Mouse (Mus musculus) embryonic facial prominence, embryonic 10.5 days (tissue): Measurements from ENCODE around the gene Wnt9a. TPM values are rescaled to one million over a fixed set of nuclear protein-coding genes. Genes with fewer than 3 reads are reported as not detected.

Source experiments
- DNase-seq: peaks from one replicate; pipeline ENCODE4 v3.0.0-alpha.2; 2017; ENCODE audit warnings: low spot score
- H3K27ac ChIP-seq: fragments of 300-500 bp; sonication (generic); replicated peaks from 2 replicates; pipeline ENCODE4 v1.5.1; 2016; ENCODE audit warnings: mild to moderate bottlenecking
- H3K27me3 ChIP-seq: fragments of 300-500 bp; sonication (generic); replicated peaks from 2 replicates; pipeline ENCODE4 v1.6.1; 2016; ENCODE audit warnings: low read depth, mild to moderate bottlenecking; ENCODE audit not compliant: poor library complexity, severe bottlenecking
- H3K36me3 ChIP-seq: fragments of 300-500 bp; sonication (generic); replicated peaks from 2 replicates; pipeline ENCODE4 v1.6.1; 2016; ENCODE audit warnings: mild to moderate bottlenecking, moderate library complexity
- H3K4me1 ChIP-seq: fragments of 300-500 bp; sonication (generic); 2 replicates; pipeline ENCODE4 v1.6.1; 2016
- H3K4me3 ChIP-seq: fragments of 300-500 bp; sonication (generic); 2 replicates; pipeline ENCODE4 v1.5.1; 2016; ENCODE audit warnings: mild to moderate bottlenecking, moderate library complexity
- H3K9me3 ChIP-seq: fragments of 300-500 bp; sonication (generic); 2 replicates; pipeline ENCODE4 v1.6.1; 2016; ENCODE audit warnings: mild to moderate bottlenecking
- WGBS: fragments of 180-500 bp; shearing (Covaris S2); methylation state at CpG from one replicate; pipeline ENCODE4 v1.1.7; 2016; 5-methylcytosine and 5-hydroxymethylcytosine counted together
- polyA plus RNA-seq: library from polyadenylated mRNA; unstranded; fragments of >200 nt; fragmentation: Nextera tagmentation; extraction: Ambion mirVana; gene quantifications from 2 replicates; pipeline ENCODE4 v1.2.1, GENCODE M21; 2016

Gene Wnt9a
- polyA plus RNA-seq, 1 experiment from 2014 or later = 2.6 TPM

GRCm38 (mm10) chr11:59307422-59308163 lies 865 bp downstream of the Wnt9a start:
- Histone ChIP-seq H3K9me3 (no peaks in the 10 kb centered on the region), H3K27ac (peak overlapping the region; percentile 83; the same call in 1 of the 2 replicates), H3K4me3 (peak overlapping the region; percentile 73), H3K27me3 (peaks cover 97% of the 10 kb centered on the region), H3K4me1 (peaks cover 74% of the 10 kb centered on the region), H3K36me3 (no peaks in the 10 kb centered on the region)
- DNase-seq = peak; percentile 90
- under 1% methylated on average over 45 of the region's 45 CpGs for WGBS

- Histone ChIP-seq H3K36me3 (no peaks in the 10 kb centered on the region), H3K27ac (peak overlapping the region; percentile 83), H3K4me3 (peak overlapping the region; percentile 73), H3K9me3 (no peaks in the 10 kb centered on the region), H3K4me1 (peaks cover 77% of the 10 kb centered on the region), H3K27me3 (peaks cover 93% of the 10 kb centered on the region)
- DNase-seq = peak; percentile 47
- 17% methylated on average over 12 of the region's 12 CpGs for WGBS
Observed at GRCm38 (mm10) chr11:59308164-59308542, 1.4 kb downstream of the Wnt9a start.

- WGBS = 40% methylated on average over 6 of the region's 6 CpGs
- peak overlapping the region; percentile 73 for H3K4me3 ChIP-seq
- peaks cover 79% of the 10 kb centered on the region for H3K4me1 ChIP-seq
- peak overlapping the region; percentile 83 for H3K27ac ChIP-seq
- H3K27me3 ChIP-seq = peaks cover 93% of the 10 kb centered on the region
- DNase-seq = no peak
- H3K36me3 ChIP-seq = no peaks in the 10 kb centered on the region
- no peaks in the 10 kb centered on the region for H3K9me3 ChIP-seq
Observed at GRCm38 (mm10) chr11:59308625-59309024, 1.9 kb downstream of the Wnt9a start.

GRCm38 (mm10) chr11:59309106-59309805 lies 2.5 kb downstream of the Wnt9a start:
- peak overlapping the region; percentile 83 for H3K27ac ChIP-seq
- WGBS = 6% methylated on average over 12 of the region's 12 CpGs
- H3K4me3 ChIP-seq = peak overlapping the region; percentile 73
- peaks cover 85% of the 10 kb centered on the region for H3K4me1 ChIP-seq
- peaks cover 93% of the 10 kb centered on the region for H3K27me3 ChIP-seq
- H3K36me3 ChIP-seq = no peaks in the 10 kb centered on the region
- no peaks in the 10 kb centered on the region for H3K9me3 ChIP-seq
- DNase-seq = peak; percentile 85

- H3K9me3 ChIP-seq = no peaks in the 10 kb centered on the region
- peaks cover 92% of the 10 kb centered on the region for H3K27me3 ChIP-seq
- 62% methylated on average over 8 of the region's 8 CpGs for WGBS
- no peak for DNase-seq
- no peaks in the 10 kb centered on the region for H3K36me3 ChIP-seq
- H3K4me1 ChIP-seq = peaks cover 90% of the 10 kb centered on the region
- peak overlapping the region; percentile 83; the same call in 1 of the 2 replicates for H3K27ac ChIP-seq
- no peak overlapping the region for H3K4me3 ChIP-seq
Observed at GRCm38 (mm10) chr11:59309976-59310375, 3.2 kb downstream of the Wnt9a start.

- peak overlapping the region; percentile 11 for H3K27ac ChIP-seq
- H3K27me3 ChIP-seq = peaks cover 83% of the 10 kb centered on the region
- H3K36me3 ChIP-seq = no peaks in the 10 kb centered on the region
- no peaks in the 10 kb centered on the region for H3K9me3 ChIP-seq
- H3K4me1 ChIP-seq = peaks cover 84% of the 10 kb centered on the region
- 53% methylated on average over 6 of the region's 6 CpGs for WGBS
- no peak for DNase-seq
- no peak overlapping the region for H3K4me3 ChIP-seq
Observed at GRCm38 (mm10) chr11:59312060-59312459, 5.3 kb downstream of the Wnt9a start.

GRCm38 (mm10) chr11:59312501-59312900 lies 5.8 kb downstream of the Wnt9a start:
- 69% methylated on average over 8 of the region's 8 CpGs for WGBS
- DNase-seq = no peak
- H3K27ac ChIP-seq = peak overlapping the region; percentile 11; the same call in 1 of the 2 replicates
- H3K36me3 ChIP-seq = no peaks in the 10 kb centered on the region
- no peaks in the 10 kb centered on the region for H3K9me3 ChIP-seq
- H3K4me3 ChIP-seq = no peak overlapping the region
- H3K4me1 ChIP-seq = peaks cover 82% of the 10 kb centered on the region
- peaks cover 78% of the 10 kb centered on the region for H3K27me3 ChIP-seq

GRCm38 (mm10) chr11:59313029-59313811 lies 6.5 kb downstream of the Wnt9a start:
- Histone ChIP-seq H3K27me3 (peaks cover 77% of the 10 kb centered on the region), H3K9me3 (no peaks in the 10 kb centered on the region), H3K4me1 (peaks cover 75% of the 10 kb centered on the region), H3K4me3 (no peak overlapping the region), H3K27ac (peak overlapping the region; percentile 11; the same call in 1 of the 2 replicates), H3K36me3 (no peaks in the 10 kb centered on the region)
- no peak for DNase-seq
- WGBS = 71% methylated on average over 17 of the region's 17 CpGs

- Histone ChIP-seq H3K4me3 (no peak overlapping the region), H3K27ac (0 out of 2 replicates have a peak overlapping the region, but pooled peaks have one; percentile 11), H3K9me3 (no peaks in the 10 kb centered on the region), H3K36me3 (no peaks in the 10 kb centered on the region), H3K27me3 (peaks cover 75% of the 10 kb centered on the region), H3K4me1 (peaks cover 68% of the 10 kb centered on the region)
- 63% methylated on average over 11 of the region's 11 CpGs for WGBS
- no peak for DNase-seq
Observed at GRCm38 (mm10) chr11:59313944-59314343, 7.2 kb downstream of the Wnt9a start.

GRCm38 (mm10) chr11:59316517-59316916 lies 9.8 kb downstream of the Wnt9a start:
- Histone ChIP-seq H3K9me3 (no peaks in the 10 kb centered on the region), H3K4me3 (no peak overlapping the region), H3K27me3 (peaks cover 49% of the 10 kb centered on the region), H3K27ac (no peak overlapping the region), H3K4me1 (peaks cover 49% of the 10 kb centered on the region), H3K36me3 (no peaks in the 10 kb centered on the region)
- WGBS = 45% methylated on average over 6 of the region's 6 CpGs
- no peak for DNase-seq

- Histone ChIP-seq H3K4me3 (no peak overlapping the region), H3K4me1 (peaks cover 4% of the 10 kb centered on the region; the same call in 1 of the 2 replicates), H3K27ac (no peak overlapping the region), H3K36me3 (no peaks in the 10 kb centered on the region), H3K27me3 (peaks cover 8% of the 10 kb centered on the region; the same call in 1 of the 2 replicates), H3K9me3 (no peaks in the 10 kb centered on the region)
- DNase-seq = no peak
- 86% methylated on average over 3 of the region's 3 CpGs for WGBS
Observed at GRCm38 (mm10) chr11:59322988-59323387, 16.3 kb downstream of the Wnt9a start.

GRCm38 (mm10) chr11:59324777-59325176 lies 18.0 kb downstream of the Wnt9a start:
- whole genome bisulfite sequencing = 78% methylated on average over 5 of the region's 5 CpGs
- DNase-seq = no peak
- Histone ChIP-seq H3K36me3 (no peaks in the 10 kb centered on the region), H3K27me3 (peaks cover 13% of the 10 kb centered on the region), H3K27ac (no peak overlapping the region), H3K4me1 (peaks cover 19% of the 10 kb centered on the region), H3K9me3 (no peaks in the 10 kb centered on the region), H3K4me3 (no peak overlapping the region)
